Mouse (Mus musculus): ENCODE results near the gene Nfia.

DNA sequence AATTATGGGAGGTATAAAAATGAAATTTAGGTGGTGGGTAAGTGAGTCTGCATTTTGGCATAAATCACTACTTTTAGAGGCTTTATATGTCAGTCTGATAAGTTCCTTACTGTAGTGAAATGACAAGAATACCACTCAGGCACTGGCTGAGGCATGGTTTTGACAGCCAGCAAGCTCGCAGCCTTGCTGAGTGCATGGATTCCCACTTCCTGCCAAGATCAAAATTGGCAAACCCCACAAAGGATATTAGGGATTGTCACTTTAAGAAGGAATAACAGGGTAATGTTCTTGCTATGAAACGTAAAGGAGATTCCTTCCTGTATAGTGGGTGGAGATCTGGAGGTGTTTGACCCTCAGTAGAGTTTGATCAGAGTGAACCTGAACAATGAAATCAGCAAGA, 32.7 kb downstream of the Nfia start:
- no peak for TF ChIP-seq POLR2A (IDR thresholded peaks at IDR 0.05; ENCODE audit: low read depth, low read length)
- TF ChIP-seq CTCF (IDR thresholded peaks at IDR 0.05; ENCODE audit: borderline replicate concordance, insufficient read depth, low read length): no peak

Measured in embryonic fibroblast, embryonic 13.5 days (primary cell).